Mouse (Mus musculus): Measurements from ENCODE around the gene Bicc1.

Bicc1 gene

GRCm38 (mm10) chr10:71159676-71160235, at the start of gene Bicc1:
Gene Bicc1 (minus strand): TSS chr10:71159700.
- ATAC-seq (ENCODE audit: low TSS enrichment) = peak; percentile 77

- ATAC-seq (ENCODE audit: low TSS enrichment) = no peak
These were observed 42.0 kb upstream of the Bicc1 start for GRCm38 (mm10) chr10:71201512-71201911.

- peak; percentile 55 for ATAC-seq (ENCODE audit: low TSS enrichment)
These were observed 41.5 kb upstream of the Bicc1 start for GRCm38 (mm10) chr10:71200964-71201363.

- ATAC-seq (ENCODE audit: low TSS enrichment) = no peak
These were observed 39.2 kb upstream of the Bicc1 start for GRCm38 (mm10) chr10:71198676-71199075.

GRCm38 (mm10) chr10:71197036-71197785, 37.7 kb upstream of the Bicc1 start:
- no peak for ATAC-seq (ENCODE audit: low TSS enrichment)

- 0 out of 2 replicates have a peak, but pooled peaks have one; percentile 27 for ATAC-seq (ENCODE audit: low TSS enrichment)
These were observed 36.0 kb upstream of the Bicc1 start for GRCm38 (mm10) chr10:71195501-71195900.

GRCm38 (mm10) chr10:71194713-71195112, 35.2 kb upstream of the Bicc1 start:
- ATAC-seq (ENCODE audit: low TSS enrichment) = no peak

- no peak for ATAC-seq (ENCODE audit: low TSS enrichment)
These were observed 33.8 kb upstream of the Bicc1 start for GRCm38 (mm10) chr10:71193319-71193718.

GRCm38 (mm10) chr10:71192886-71193285, 33.4 kb upstream of the Bicc1 start:
- no peak for ATAC-seq (ENCODE audit: low TSS enrichment)

GRCm38 (mm10) chr10:71188681-71189080, 29.2 kb upstream of the Bicc1 start:
- ATAC-seq (ENCODE audit: low TSS enrichment) = no peak

GRCm38 (mm10) chr10:71185059-71185458, 25.6 kb upstream of the Bicc1 start:
- no peak for ATAC-seq (ENCODE audit: low TSS enrichment)

GRCm38 (mm10) chr10:71183339-71184031, 24.0 kb upstream of the Bicc1 start:
- ATAC-seq (ENCODE audit: low TSS enrichment) = no peak

GRCm38 (mm10) chr10:71181931-71182330, 22.4 kb upstream of the Bicc1 start:
- no peak for ATAC-seq (ENCODE audit: low TSS enrichment)

- ATAC-seq (ENCODE audit: low TSS enrichment) = no peak
These were observed 21.6 kb upstream of the Bicc1 start for GRCm38 (mm10) chr10:71181091-71181490.

- ATAC-seq (ENCODE audit: low TSS enrichment) = no peak
These were observed 20.6 kb upstream of the Bicc1 start for GRCm38 (mm10) chr10:71180057-71180456.

GRCm38 (mm10) chr10:71177201-71177600, 17.7 kb upstream of the Bicc1 start:
- ATAC-seq (ENCODE audit: low TSS enrichment) = no peak

- ATAC-seq (ENCODE audit: low TSS enrichment) = no peak
These were observed 16.8 kb upstream of the Bicc1 start for GRCm38 (mm10) chr10:71176341-71176740.

GRCm38 (mm10) chr10:71175280-71175679, 15.8 kb upstream of the Bicc1 start:
- no peak for ATAC-seq (ENCODE audit: low TSS enrichment)

- no peak for ATAC-seq (ENCODE audit: low TSS enrichment)
These were observed 11.9 kb upstream of the Bicc1 start for GRCm38 (mm10) chr10:71171414-71171813.

GRCm38 (mm10) chr10:71170771-71171170, 11.3 kb upstream of the Bicc1 start:
- no peak for ATAC-seq (ENCODE audit: low TSS enrichment)

- ATAC-seq (ENCODE audit: low TSS enrichment) = no peak
These were observed 10.3 kb upstream of the Bicc1 start for GRCm38 (mm10) chr10:71169811-71170210.

- no peak for ATAC-seq (ENCODE audit: low TSS enrichment)
These were observed 9.7 kb upstream of the Bicc1 start for GRCm38 (mm10) chr10:71169171-71169570.

- peak; percentile 63 for ATAC-seq (ENCODE audit: low TSS enrichment)
These were observed 949 bp upstream of the Bicc1 start for GRCm38 (mm10) chr10:71160449-71160848.
